Mouse (Mus musculus) urinary bladder, postnatal 36 days (tissue): ENCODE data around the gene Sspn.
A peak's percentile ranks its signal among the peaks of the same experiment; 100 is the strongest.

Experiments
- DNase-seq, 2 experiments: peaks; one replicate each; pipeline ENCODE4 v3.0.0; 2022; ENCODE audit warnings: low spot score in 2 of 2, mixed read lengths in 1 of 2

The Sspn gene

GRCm38 (mm10) chr6:145973356-145973755 lies 41.9 kb downstream of the Sspn start:
- DNase-seq: no peak

GRCm38 (mm10) chr6:145974766-145975165 lies 43.3 kb downstream of the Sspn start:
- no peak for DNase-seq

- DNase-seq: no peak
These were observed 45.9 kb downstream of the Sspn start for GRCm38 (mm10) chr6:145977344-145977743.

- no peak for DNase-seq
These were observed 46.5 kb downstream of the Sspn start for GRCm38 (mm10) chr6:145977771-145978450.

- no peak for DNase-seq
These were observed 49.6 kb downstream of the Sspn start for GRCm38 (mm10) chr6:145981074-145981473.

- no peak for DNase-seq
These were observed 50.9 kb downstream of the Sspn start for GRCm38 (mm10) chr6:145982335-145982734.

GRCm38 (mm10) chr6:145990578-145990977 lies 59.1 kb downstream of the Sspn start:
- DNase-seq: peak in 1 of 2 experiments; percentile 36

GRCm38 (mm10) chr6:145992526-145992925 lies 61.1 kb downstream of the Sspn start:
- DNase-seq: no peak

- peak in 1 of 2 experiments; percentile 39 for DNase-seq
These were observed 61.5 kb downstream of the Sspn start for GRCm38 (mm10) chr6:145992985-145993384.

- DNase-seq: peak; percentile 67 to 85
These were observed 67.0 kb downstream of the Sspn start for GRCm38 (mm10) chr6:145998314-145999007.

GRCm38 (mm10) chr6:146000767-146001166 lies 69.3 kb downstream of the Sspn start:
- DNase-seq: no peak

- no peak for DNase-seq
These were observed 70.2 kb downstream of the Sspn start for GRCm38 (mm10) chr6:146001396-146002191.

- DNase-seq: no peak
These were observed 72.7 kb downstream of the Sspn start for GRCm38 (mm10) chr6:146004174-146004601.

GRCm38 (mm10) chr6:146005129-146005886 lies 73.9 kb downstream of the Sspn start:
- DNase-seq: no peak

- no peak for DNase-seq
These were observed 74.6 kb downstream of the Sspn start for GRCm38 (mm10) chr6:146005935-146006564.

- no peak for DNase-seq
These were observed 75.3 kb downstream of the Sspn start for GRCm38 (mm10) chr6:146006753-146007152.

- DNase-seq: peak in 1 of 2 experiments; percentile 22
These were observed 77.1 kb downstream of the Sspn start for GRCm38 (mm10) chr6:146008450-146008981.

GRCm38 (mm10) chr6:146009163-146009915 lies 77.9 kb downstream of the Sspn start:
- no peak for DNase-seq

GRCm38 (mm10) chr6:146010093-146010764 lies 78.8 kb downstream of the Sspn start:
- peak in 1 of 2 experiments; percentile 13 for DNase-seq

- no peak for DNase-seq
These were observed 82.9 kb downstream of the Sspn start for GRCm38 (mm10) chr6:146014312-146014711.
